Mouse (Mus musculus) G1E (cell line): ENCODE measurements around the gene Plxnc1.

Experiments used
- CTCF ChIP-seq: IDR thresholded peaks from 2 replicates; pipeline ENCODE4 v1.5.1; 2012; ENCODE audit warnings: low read depth, low read length, inconsistent platforms, mixed read lengths
- GATA1 ChIP-seq: IDR thresholded peaks from 2 replicates; pipeline ENCODE4 v1.6.1; 2012; ENCODE audit warnings: borderline replicate concordance, low read length, inconsistent platforms, mixed read lengths
- POLR2AphosphoS5 ChIP-seq: IDR thresholded peaks from 2 replicates; pipeline ENCODE4 v1.6.1; 2012; ENCODE audit warnings: low read depth, low read length, inconsistent platforms; ENCODE audit not compliant: insufficient replicate concordance
- TAL1 ChIP-seq: conservative IDR thresholded peaks from 2 replicates; pipeline ENCODE4 v1.6.1; 2012; ENCODE audit warnings: low read depth, low read length, inconsistent platforms, mixed read lengths

DNA sequence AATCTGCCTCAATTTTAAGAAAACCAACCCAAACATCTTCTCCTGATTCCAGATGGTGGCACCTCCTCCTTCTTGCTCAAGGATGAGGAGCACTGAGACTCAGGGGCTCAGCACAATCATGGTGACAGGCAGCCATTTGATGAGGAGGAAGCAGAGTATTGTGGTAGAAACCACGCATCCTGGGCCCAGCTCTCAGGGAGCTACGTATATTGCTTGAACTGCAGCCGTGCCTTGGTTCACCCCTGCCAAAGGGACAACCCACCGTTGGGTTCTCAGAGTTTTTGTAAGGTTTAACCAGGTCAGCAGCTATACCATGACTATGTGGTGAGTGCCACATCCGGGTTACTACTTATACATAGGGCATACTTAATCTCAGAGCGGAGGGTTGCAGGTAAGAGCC is 96.3 kb downstream of the Plxnc1 start:
- TF ChIP-seq CTCF (no peak), GATA1 (no peak), TAL1 (no peak), POLR2AphosphoS5 (no peak)
